Mouse (Mus musculus) heart, adult 2 months (tissue): ENCODE data around the gene Fgfr2.

ENCODE experiments used
- CTCF ChIP-seq: fragments of 200-600 bp; IDR thresholded peaks from 2 replicates; pipeline ENCODE4 v1.8.1; 2022; ENCODE audit warnings: antibody characterized with exemption, mild to moderate bottlenecking, moderate library complexity
- EP300 ChIP-seq: fragments of 200-500 bp; IDR thresholded peaks from 2 replicates; pipeline ENCODE4 v1.6.1; 2011; ENCODE audit warnings: low read depth, low read length, control low read depth; ENCODE audit not compliant: insufficient read depth
- POLR2A ChIP-seq: fragments of 200-500 bp; IDR thresholded peaks from 2 replicates; pipeline ENCODE4 v1.6.1; 2011; ENCODE audit warnings: mild to moderate bottlenecking, low read depth, low read length, control low read depth; ENCODE audit not compliant: insufficient read depth

GRCm38 (mm10) chr7:133109442-133109841, 13.7 kb downstream of the Fgfr2 start:
- TF ChIP-seq CTCF (no peak), POLR2A (no peak), EP300 (no peak)
